Mouse (Mus musculus): ENCODE measurements around the gene Dnmbp. TPM values are rescaled to one million over a fixed set of nuclear protein-coding genes. Genes with fewer than 3 reads are reported as not detected.
A peak's percentile ranks its signal among the peaks of the same experiment; 100 is the strongest.
"Not testable (repeated sequence)": the region's sequence is repeated elsewhere in the genome, so short reads cannot be mapped to it uniquely, and the experiment has no call there.

Dnmbp gene
- polyA plus RNA-seq, 1 experiment from 2014 or later, result 9.3 TPM

GRCm38 (mm10) chr19:43965496-43966085 lies 25.6 kb upstream of the Dnmbp start:
- no peaks in the 10 kb centered on the region for H3K27me3 ChIP-seq
- H3K4me1 ChIP-seq (replicated peaks), result no peaks in the 10 kb centered on the region
- WGBS, result 90% methylated on average over 11 of the region's 11 CpGs
- no peak overlapping the region for H3K4me3 ChIP-seq
- H3K4me2 ChIP-seq, result no peak overlapping the region
- no peaks in the 10 kb centered on the region for H3K36me3 ChIP-seq
- no peak overlapping the region for H3K27ac ChIP-seq (replicated peaks)
- ATAC-seq (ENCODE audit: low read depth), result no peak
- no peak overlapping the region for H3K9ac ChIP-seq
- peaks cover 5% of the 10 kb centered on the region; the same call in 1 of the 2 replicates for H3K9me3 ChIP-seq

GRCm38 (mm10) chr19:43962795-43963194 lies 22.8 kb upstream of the Dnmbp start:
- H3K27me3 ChIP-seq, result no peaks in the 10 kb centered on the region
- no peak for ATAC-seq (ENCODE audit: low read depth)
- H3K9me3 ChIP-seq, result peaks cover 5% of the 10 kb centered on the region; the same call in 1 of the 2 replicates
- H3K36me3 ChIP-seq, result no peaks in the 10 kb centered on the region
- no peak overlapping the region for H3K9ac ChIP-seq
- 70% methylated on average over 9 of the region's 9 CpGs for WGBS
- no peaks in the 10 kb centered on the region for H3K4me1 ChIP-seq (replicated peaks)
- H3K4me2 ChIP-seq, result no peak overlapping the region
- H3K27ac ChIP-seq (replicated peaks), result no peak overlapping the region
- H3K4me3 ChIP-seq, result no peak overlapping the region

GRCm38 (mm10) chr19:43961185-43961584 lies 21.2 kb upstream of the Dnmbp start:
- no peak overlapping the region for H3K4me3 ChIP-seq
- peaks cover 5% of the 10 kb centered on the region; the same call in 1 of the 2 replicates for H3K9me3 ChIP-seq
- no peak for ATAC-seq (ENCODE audit: low read depth)
- H3K27me3 ChIP-seq, result no peaks in the 10 kb centered on the region
- WGBS, result 86% methylated on average over 2 of the region's 2 CpGs
- no peaks in the 10 kb centered on the region for H3K4me1 ChIP-seq (replicated peaks)
- H3K9ac ChIP-seq, result no peak overlapping the region
- no peak overlapping the region for H3K27ac ChIP-seq (replicated peaks)
- no peaks in the 10 kb centered on the region for H3K36me3 ChIP-seq
- no peak overlapping the region for H3K4me2 ChIP-seq

GRCm38 (mm10) chr19:43960014-43960413 lies 20.0 kb upstream of the Dnmbp start:
- ATAC-seq (ENCODE audit: low read depth), result no peak
- no peak overlapping the region for H3K9ac ChIP-seq
- H3K27ac ChIP-seq (replicated peaks), result no peak overlapping the region
- no peaks in the 10 kb centered on the region for H3K27me3 ChIP-seq
- 93% methylated on average over 11 of the region's 11 CpGs for WGBS
- no peaks in the 10 kb centered on the region for H3K4me1 ChIP-seq (replicated peaks)
- no peaks in the 10 kb centered on the region for H3K36me3 ChIP-seq
- H3K4me2 ChIP-seq, result no peak overlapping the region
- peaks cover 5% of the 10 kb centered on the region; the same call in 1 of the 2 replicates for H3K9me3 ChIP-seq
- H3K4me3 ChIP-seq, result no peak overlapping the region

- Histone ChIP-seq H3K9ac (no peak overlapping the region), H3K27ac (replicated peaks) (no peak overlapping the region), H3K36me3 (no peaks in the 10 kb centered on the region), H3K27me3 (no peaks in the 10 kb centered on the region), H3K9me3 (peaks cover 5% of the 10 kb centered on the region; the same call in 1 of the 2 replicates), H3K4me3 (no peak overlapping the region), H3K4me2 (no peak overlapping the region), H3K4me1 (replicated peaks) (no peaks in the 10 kb centered on the region)
- 24% methylated on average over 2 of the region's 2 CpGs for WGBS
- ATAC-seq (ENCODE audit: low read depth), result no peak
These were observed 19.2 kb upstream of the Dnmbp start for GRCm38 (mm10) chr19:43959162-43959561.

- no peak overlapping the region for H3K9ac ChIP-seq
- no peaks in the 10 kb centered on the region for H3K27me3 ChIP-seq
- no peak overlapping the region for H3K4me2 ChIP-seq
- ATAC-seq (ENCODE audit: low read depth), result no peak
- H3K4me1 ChIP-seq (replicated peaks), result no peaks in the 10 kb centered on the region
- no peak overlapping the region for H3K4me3 ChIP-seq
- H3K27ac ChIP-seq (replicated peaks), result no peak overlapping the region
- peaks cover 5% of the 10 kb centered on the region; the same call in 1 of the 2 replicates for H3K9me3 ChIP-seq
- no peaks in the 10 kb centered on the region for H3K36me3 ChIP-seq
- 89% methylated on average over 4 of the region's 4 CpGs for WGBS
These were observed 17.9 kb upstream of the Dnmbp start for GRCm38 (mm10) chr19:43957881-43958280.

- Histone ChIP-seq H3K9me3 (peaks cover 5% of the 10 kb centered on the region; the same call in 1 of the 2 replicates), H3K27ac (replicated peaks) (no peak overlapping the region), H3K4me3 (no peak overlapping the region), H3K36me3 (no peaks in the 10 kb centered on the region), H3K4me2 (no peak overlapping the region), H3K9ac (no peak overlapping the region), H3K4me1 (replicated peaks) (no peaks in the 10 kb centered on the region), H3K27me3 (no peaks in the 10 kb centered on the region)
- ATAC-seq (ENCODE audit: low read depth), result no peak
- WGBS, result 35% methylated on average over 4 of the region's 4 CpGs
These were observed 17.4 kb upstream of the Dnmbp start for GRCm38 (mm10) chr19:43957402-43957801.

GRCm38 (mm10) chr19:43955266-43955665 lies 15.3 kb upstream of the Dnmbp start:
- ATAC-seq (ENCODE audit: low read depth), result no peak
- 53% methylated on average over 5 of the region's 5 CpGs for WGBS

GRCm38 (mm10) chr19:43954864-43955263 lies 14.9 kb upstream of the Dnmbp start:
- Histone ChIP-seq H3K36me3 (no peaks in the 10 kb centered on the region), H3K4me2 (no peak overlapping the region), H3K4me1 (replicated peaks) (no peaks in the 10 kb centered on the region), H3K9me3 (no peaks in the 10 kb centered on the region), H3K27me3 (no peaks in the 10 kb centered on the region), H3K27ac (replicated peaks) (no peak overlapping the region), H3K9ac (no peak overlapping the region), H3K4me3 (no peak overlapping the region)
- WGBS, result 42% methylated on average over 4 of the region's 4 CpGs
- ATAC-seq (ENCODE audit: low read depth), result no peak

More at GRCm38 (mm10) chr19:43955266-43955665, 15.3 kb upstream of the Dnmbp start:
- Histone ChIP-seq H3K4me1 (replicated peaks) (no peaks in the 10 kb centered on the region), H3K36me3 (no peaks in the 10 kb centered on the region), H3K9me3 (no peaks in the 10 kb centered on the region), H3K27ac (replicated peaks) (no peak overlapping the region), H3K4me3 (no peak overlapping the region), H3K9ac (no peak overlapping the region), H3K27me3 (no peaks in the 10 kb centered on the region), H3K4me2 (no peak overlapping the region)

- not testable (repeated sequence) for H3K4me3 ChIP-seq; H3K4me1 ChIP-seq (replicated peaks); H3K9ac ChIP-seq; H3K36me3 ChIP-seq; H3K9me3 ChIP-seq; H3K27me3 ChIP-seq; H3K4me2 ChIP-seq; ATAC-seq (ENCODE audit: low read depth); H3K27ac ChIP-seq (replicated peaks)
- WGBS, result 86% methylated on average over 8 of the region's 8 CpGs
These were observed 12.9 kb upstream of the Dnmbp start for GRCm38 (mm10) chr19:43952936-43953335.

GRCm38 (mm10) chr19:43949111-43949810 lies 9.3 kb upstream of the Dnmbp start:
- Histone ChIP-seq H3K27me3 (no peaks in the 10 kb centered on the region), H3K4me2 (0 out of 2 replicates have a peak overlapping the region, but pooled peaks have one; percentile 3), H3K4me3 (no peak overlapping the region), H3K9ac (no peak overlapping the region), H3K36me3 (no peaks in the 10 kb centered on the region), H3K9me3 (no peaks in the 10 kb centered on the region), H3K4me1 (replicated peaks) (peaks cover 9% of the 10 kb centered on the region), H3K27ac (replicated peaks) (no peak overlapping the region)
- ATAC-seq (ENCODE audit: low read depth), result no peak
- 4% methylated on average over 12 of the region's 12 CpGs for WGBS

- WGBS, result 92% methylated on average over 8 of the region's 8 CpGs
These were observed 4.6 kb upstream of the Dnmbp start for GRCm38 (mm10) chr19:43944566-43944965.

More at GRCm38 (mm10) chr19:43944566-43944965, 4.6 kb upstream of the Dnmbp start:
- no peaks in the 10 kb centered on the region for H3K36me3 ChIP-seq
- no peak overlapping the region for H3K4me3 ChIP-seq
- no peak overlapping the region for H3K4me2 ChIP-seq
- ATAC-seq (ENCODE audit: low read depth), result no peak
- H3K9me3 ChIP-seq, result no peaks in the 10 kb centered on the region
- H3K4me1 ChIP-seq (replicated peaks), result peaks cover 13% of the 10 kb centered on the region
- H3K27ac ChIP-seq (replicated peaks), result no peak overlapping the region
- H3K27me3 ChIP-seq, result no peaks in the 10 kb centered on the region
- H3K9ac ChIP-seq, result no peak overlapping the region
